Mouse (Mus musculus) ES-E14 (cell line): Measurements from ENCODE around the gene Gm20662.

ENCODE experiments used
- HCFC1 ChIP-seq: IDR thresholded peaks from 2 replicates; pipeline ENCODE4 v1.6.1; 2012; ENCODE audit warnings: low read length, inconsistent platforms, borderline replicate concordance; ENCODE audit not compliant: insufficient read depth
- ZC3H11A ChIP-seq: IDR thresholded peaks from 2 replicates; pipeline ENCODE4 v1.6.1; 2012; ENCODE audit warnings: low read depth, mild to moderate bottlenecking, inconsistent platforms, low read length, borderline replicate concordance

DNA sequence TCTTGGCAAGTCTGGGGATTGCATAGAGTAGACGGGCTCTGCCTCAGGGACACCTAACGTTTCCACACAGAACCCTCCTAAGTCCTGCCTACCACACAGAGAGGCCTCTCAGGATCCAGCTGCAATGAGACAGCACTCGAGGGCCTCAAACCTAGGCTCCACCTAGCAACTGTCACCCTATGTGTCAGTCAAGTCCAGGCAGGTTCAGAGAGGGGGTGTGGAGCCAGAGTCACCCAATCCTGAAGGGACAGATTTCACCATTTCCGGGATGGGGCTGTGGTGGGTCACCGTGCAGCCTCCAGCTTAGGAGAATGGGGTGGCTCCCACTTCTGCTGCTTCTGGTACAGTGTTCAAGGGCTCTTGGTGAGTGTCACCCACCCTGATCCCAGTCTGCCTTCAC lies 84.0 kb downstream of the Gm20662 start, which contains the start of gene Mst1:
- TF ChIP-seq ZC3H11A (no peak), HCFC1 (no peak)
